Mouse (Mus musculus) CD4-positive, CD25-positive, alpha-beta regulatory T cell, adult 2 months (primary cell): ENCODE measurements around the gene Jmjd6.
"Not testable (repeated sequence)": the region's sequence is repeated elsewhere in the genome, so short reads cannot be mapped to it uniquely, and the experiment has no call there.

ENCODE experiments used
- DNase-seq: peaks from one replicate; pipeline ENCODE4 v3.0.0-alpha.2; 2012; ENCODE audit warnings: low read depth, low spot score

The Jmjd6 gene

DNA sequence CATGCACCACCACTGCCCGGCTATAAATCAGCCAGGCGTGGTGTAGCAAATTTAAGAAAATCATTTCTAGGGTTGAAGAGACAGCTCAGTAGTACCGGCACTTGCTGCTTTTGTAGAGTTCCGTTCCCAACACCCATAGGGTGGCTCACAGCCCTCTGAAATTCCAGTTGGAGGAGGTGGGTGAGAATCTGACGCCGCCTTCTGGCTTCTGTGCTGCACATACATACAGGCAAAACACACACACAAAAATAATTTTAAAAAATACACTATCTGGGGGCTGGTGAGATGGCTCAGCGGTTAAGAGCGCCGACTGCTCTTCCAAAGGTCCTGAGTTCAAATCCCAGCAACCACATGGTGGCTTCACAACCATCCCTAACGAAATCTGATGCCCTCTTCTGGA lies 19.4 kb downstream of the Jmjd6 start:
- DNase-seq: not testable (repeated sequence)

DNA sequence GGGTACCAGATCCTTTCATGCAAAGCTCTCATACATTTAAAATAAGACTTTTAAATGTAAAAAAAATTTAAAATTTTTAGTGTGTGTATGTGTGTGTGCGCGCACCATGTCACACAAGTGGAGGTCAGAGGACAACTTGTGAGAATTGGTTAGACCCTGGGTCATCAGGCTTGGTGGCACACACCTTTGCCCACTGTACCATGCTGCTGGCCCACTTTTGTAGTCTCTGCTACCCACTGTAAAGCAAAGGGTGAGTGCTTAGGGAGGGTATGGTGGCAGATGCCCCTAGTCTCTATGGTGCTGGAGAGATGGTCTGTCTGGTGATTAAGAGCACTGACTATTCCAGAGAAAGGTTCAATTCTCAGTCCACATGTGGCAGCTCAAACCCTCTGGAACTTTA lies 20.0 kb downstream of the Jmjd6 start:
- no peak for DNase-seq

DNA sequence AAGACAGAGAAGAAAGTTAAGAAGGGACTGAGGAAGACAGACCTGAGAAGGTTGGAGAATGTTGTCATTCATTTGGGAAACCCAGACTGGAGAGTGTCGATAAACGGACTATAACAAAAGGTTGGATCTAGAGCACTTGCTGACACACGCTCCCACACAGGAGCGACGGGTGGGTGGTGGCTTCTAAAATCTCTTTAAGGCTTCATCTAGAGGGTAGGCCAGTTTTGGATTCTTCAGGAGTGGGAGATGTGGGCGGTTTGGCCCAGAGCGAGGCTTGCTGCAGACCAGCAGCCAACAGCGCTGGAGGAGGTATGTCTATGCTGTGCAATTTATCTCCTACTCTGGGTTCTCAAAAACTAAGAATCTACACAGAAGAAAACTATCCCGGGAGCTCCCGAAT lies 20.6 kb downstream of the Jmjd6 start:
- DNase-seq: no peak

DNA sequence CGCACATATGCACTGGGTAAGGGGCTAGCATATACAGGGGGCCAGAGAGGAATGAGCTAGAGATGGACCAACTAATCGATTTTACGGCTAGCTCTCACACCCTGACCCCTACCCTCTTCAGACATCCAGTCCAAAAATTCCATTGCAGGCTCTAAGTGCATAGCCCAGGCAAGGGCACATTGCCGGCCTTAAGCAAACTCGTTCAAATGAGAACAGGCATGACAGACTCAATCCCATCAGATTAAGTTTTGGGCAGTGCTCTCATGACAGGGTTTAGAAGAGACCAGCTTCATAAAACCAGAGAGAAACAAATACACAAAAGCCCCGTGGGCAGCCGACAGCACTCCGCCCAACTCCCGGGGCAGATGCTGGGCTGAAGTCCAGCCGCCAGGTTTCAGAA lies 21.0 kb downstream of the Jmjd6 start:
- no peak for DNase-seq

DNA sequence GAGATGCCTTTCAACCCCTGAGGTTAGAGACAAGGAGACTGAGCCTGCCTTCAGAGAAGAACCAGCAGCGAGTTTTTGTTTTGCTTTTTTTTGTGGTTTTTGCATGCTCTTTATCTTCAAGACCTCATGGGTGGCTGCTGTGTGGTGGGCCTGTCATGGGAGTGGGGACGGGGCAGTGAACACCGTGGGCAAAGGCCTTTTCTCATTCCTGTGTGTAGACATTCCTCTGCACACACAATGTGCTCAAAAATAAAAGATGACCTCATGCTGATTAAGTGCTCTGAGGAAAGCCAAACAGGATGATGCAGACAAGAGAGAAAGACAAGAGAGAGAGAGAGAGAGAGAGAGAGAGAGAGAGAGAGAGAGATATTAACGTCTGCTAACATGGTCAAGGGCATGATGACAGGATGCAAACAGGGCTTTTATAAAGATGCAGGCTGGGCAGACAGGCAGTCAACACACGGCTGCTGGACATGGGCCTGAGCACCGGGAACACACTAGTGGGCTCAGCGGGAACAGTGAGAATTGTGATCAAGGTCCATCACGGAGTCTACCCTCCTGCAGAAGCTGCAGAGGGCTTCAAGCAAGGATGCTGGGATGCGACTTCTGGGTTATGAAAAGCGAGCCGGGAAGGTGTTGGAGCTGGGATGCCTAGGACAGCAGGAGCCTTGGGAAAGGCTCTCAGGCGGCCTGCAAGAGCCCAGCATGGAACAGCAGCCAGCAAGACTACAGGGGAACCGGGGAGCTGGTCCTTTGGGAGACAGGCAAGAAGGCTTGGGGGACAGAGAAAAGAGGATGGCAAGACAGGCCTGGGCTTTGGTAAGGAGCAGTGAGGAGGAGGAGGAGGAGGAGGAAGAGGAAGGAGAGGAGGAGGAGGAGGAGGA lies 21.9 kb downstream of the Jmjd6 start:
- no peak for DNase-seq

DNA sequence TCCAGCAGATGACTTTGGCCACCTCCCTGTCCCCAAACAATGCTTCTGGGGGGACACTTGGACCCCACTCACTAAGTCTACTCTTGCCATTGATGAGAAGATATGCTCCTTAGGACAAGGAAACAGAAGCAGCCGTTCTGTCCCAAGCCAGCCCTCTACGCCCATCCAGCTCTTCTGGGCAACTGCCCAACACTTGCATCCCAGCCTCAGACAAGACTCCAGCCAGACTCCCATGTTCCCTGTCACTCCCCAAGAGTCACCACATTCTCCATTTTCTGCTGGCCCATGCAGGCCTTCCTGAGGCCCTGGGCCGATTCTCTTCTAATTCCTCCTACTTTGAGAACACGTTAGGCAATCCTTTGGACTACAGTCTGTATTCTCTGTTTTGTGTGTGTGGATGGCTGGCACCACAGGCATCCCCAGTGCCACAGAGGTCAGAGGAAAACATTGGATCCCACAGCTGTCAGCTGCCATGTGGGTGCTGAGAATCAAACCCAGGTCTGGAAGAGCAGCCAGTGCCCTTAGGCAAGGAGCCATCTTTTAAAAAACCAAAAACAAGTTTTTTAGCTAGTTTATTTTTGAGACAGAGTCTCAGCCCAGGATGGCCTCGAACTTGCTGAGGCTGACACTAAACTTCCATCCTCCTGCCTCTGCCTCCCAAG lies 23.2 kb downstream of the Jmjd6 start:
- no peak for DNase-seq

DNA sequence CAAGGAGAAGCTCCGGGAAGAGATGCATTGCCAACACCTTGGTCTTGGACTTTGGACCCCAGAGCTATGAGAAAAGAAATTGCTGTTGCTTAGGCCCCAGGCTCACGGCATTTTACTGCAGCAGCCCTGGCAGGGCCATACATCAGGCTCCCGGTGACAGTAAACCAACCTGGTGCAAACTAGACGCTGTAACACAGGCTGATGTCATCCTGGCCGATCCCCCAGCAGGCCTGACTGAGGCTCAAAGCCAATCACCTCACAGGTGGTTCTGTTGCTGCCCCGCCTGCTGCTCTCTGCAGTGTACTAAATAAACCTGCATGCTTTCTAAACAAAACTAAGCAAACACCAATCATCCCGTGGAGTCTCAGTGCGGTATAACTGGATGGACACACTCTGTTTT lies 24.5 kb downstream of the Jmjd6 start:
- no peak for DNase-seq

DNA sequence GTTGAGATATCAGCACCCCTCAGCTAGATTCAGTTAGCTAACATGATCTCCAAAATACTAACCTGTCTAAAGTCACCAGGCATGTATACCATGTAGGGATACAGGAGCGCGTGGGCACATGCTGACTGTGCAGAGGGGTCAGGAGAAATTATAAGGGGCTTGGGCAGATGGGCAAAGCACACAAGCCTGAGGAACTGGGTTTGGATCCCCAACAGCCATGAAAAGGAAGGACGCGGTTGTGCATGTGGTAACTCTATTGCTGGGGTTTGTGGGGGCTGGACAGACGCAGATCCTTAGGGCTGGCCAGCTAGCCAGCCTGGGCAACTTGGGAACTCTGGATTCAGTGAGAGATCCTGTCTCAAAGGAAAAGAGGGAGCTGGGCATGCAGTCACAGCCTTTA lies 25.7 kb downstream of the Jmjd6 start:
- DNase-seq: no peak

DNA sequence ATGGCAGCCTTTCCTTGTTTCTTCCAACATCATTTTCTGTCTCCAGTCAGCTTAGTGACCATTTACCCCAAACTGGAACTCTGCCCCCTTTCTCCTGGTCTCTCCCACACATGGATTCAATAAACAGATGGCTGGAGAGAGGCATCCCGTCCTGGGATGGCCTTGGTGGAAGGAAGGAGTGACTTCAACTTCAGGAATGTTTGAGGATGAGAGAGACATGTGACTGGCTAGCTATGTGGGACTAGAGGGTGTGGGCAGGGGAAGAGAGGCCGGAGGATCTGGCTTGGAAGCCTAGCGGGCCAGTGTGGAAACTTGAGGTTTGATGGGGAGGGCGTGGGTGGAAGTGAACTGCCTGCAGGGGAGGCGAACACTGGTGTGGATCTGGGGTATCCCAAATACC lies 26.5 kb downstream of the Jmjd6 start:
- no peak for DNase-seq

DNA sequence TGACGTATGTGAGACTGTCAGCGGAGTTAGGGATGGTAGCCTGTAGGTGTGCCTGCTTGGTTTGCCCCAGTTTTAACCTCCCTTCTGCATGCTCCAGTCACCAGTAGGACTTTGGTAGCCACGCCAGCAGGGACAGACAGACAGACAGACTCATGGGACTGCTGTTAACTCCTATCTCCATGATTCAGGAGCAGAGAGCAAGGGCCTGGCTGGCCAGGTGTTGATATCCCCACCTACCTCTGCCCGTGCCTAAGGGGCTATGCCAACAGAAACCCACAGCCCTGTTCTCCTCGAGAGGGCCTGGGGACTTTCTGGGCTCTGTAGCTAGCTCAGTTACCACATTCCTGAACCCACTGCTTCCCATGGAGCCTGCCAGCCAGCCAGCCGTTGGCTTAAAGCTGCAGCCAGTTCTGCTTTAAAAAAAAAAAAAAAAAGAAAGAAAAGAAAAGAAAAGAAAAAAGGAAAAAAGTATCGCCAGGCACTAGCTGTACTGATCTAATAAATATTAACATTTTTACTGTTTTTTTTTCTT lies 28.3 kb downstream of the Jmjd6 start:
- DNase-seq: no peak

DNA sequence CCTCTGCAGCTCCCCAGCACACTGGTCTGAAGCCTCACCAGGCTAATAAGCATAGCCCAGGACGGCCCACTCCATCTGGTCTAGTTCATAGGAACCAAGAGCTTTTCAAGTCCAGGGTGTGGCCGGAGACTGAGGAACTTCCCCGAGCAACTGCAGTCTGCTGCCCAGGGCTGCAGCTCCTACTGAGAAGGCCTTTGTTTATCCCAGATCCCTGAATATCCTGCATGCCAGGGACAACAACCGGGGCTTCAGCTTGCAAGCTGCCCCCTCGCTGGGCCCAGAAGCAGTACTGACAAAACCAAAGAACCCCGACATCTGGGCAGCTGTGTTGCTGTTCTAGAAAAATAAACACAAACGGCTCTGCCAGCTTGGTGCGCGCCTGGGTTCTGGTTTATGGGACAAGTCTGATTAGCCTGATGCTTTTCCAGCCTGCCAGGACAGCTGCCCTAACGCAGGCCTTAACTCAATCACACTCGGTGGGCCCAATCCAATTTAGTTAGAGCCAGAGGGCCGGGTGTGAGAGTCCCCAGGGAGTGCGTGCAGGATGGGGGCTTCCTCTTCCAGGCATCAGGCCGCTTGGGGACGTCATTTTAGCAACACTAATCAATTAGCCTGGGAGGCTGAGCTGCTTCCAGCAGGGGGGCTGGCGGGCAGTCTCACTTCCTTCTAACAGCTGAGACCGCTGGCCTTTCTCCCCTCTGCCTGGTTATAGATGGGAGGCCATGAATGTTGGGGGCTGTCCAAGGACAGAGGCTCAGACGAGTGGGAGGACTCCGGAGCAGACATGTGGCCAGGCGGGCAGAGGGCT lies 29.0 kb downstream of the Jmjd6 start:
- no peak for DNase-seq

DNA sequence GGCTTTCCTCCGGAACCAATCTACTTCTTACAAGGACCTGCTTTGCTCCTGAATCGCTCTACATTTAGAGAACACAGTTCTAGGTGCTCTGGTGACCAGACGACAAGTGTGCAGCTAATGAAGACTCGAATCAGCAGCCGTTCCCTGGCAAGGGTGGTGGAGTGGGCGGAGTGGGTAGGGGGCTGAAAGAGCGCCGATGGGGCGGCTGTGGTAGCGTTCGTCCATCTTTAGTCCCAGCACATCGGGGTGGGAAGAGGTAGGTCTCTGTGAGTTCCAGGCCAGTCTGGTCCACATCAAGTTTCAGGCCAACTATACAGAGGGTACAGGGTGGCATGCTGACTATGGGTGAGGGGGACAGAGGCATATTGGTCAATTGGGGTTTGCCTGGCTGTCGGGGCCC lies 29.6 kb downstream of the Jmjd6 start:
- DNase-seq: no peak

DNA sequence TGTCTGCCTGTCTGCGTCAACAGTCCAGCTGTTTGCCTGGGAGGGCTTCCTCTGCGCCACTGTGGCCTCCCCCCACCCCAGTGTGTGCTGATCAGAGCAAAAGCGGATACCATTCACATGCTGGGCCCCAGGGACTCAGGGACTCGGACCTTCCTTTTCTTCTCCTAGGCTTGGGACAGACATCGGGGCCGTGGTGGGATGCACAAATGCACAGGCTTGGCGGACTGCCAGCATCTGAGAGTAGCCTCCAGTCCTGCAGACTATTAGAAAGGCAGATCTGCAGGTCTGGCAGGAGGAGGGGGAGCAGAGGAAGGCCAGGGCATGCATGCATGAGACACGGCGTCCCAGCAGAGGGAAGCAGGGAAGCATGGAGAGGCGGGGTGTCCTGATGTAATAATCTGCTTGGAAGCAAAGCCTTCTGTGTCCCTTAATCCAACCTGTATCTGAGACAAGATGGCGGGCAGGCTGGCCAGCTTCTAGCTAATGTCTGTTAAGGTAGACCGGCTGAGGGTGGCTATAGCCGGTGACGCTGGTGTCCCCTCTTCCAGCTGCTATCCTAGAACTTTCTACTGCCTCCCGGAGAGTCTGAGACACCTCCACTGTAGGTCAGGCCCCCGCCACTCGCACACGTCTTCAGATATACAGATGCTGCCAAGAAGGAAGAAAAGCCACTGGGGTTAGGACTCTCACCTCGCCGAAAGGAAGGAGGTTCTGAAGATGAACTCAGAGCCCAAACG lies 30.3 kb downstream of the Jmjd6 start:
- no peak for DNase-seq

DNA sequence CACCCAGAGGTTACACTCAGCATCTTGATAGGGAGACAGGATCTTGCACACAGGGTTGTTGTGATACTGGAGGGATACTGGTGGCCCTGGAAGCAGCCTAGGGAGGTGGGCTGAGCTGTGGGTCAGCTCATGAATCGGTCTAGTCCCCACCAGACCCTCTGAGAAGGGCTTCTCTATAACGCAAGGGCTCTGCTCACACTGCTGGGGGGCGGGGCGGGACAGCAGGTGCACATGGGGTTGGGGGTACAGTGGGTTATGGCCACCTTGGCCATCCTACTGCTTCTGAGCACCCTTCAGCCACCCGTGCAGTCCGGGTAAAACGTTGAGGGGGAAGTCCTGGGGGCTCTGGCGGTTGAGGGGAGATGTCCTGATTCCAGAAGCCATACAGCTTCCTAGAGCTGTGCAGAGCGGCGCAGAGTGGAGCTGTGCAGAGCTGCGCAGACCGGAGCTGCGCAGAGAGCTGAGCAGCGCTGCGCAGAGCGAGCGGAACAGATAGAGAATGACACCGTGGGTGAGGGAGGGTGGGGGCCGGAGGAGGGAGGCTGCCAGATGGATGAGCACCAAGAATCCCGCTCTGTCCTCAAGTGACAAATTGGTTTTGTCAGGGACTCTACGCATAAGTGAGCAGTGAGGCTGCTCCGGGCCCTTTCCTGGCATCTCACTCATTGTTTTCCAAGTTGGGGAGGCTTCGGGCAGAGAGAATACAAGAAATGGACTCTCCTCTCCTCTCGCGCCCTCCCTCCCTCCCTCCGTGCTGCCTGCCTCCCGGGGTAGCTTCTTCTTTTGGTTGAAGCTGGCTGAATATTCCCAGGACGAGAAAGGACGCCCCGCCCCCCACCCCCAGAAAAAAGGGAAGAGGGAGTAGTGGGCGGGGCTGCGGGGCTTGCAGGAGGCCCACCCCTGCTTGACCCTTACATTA lies 32.0 kb downstream of the Jmjd6 start:
- DNase-seq: peak; percentile 77

DNA sequence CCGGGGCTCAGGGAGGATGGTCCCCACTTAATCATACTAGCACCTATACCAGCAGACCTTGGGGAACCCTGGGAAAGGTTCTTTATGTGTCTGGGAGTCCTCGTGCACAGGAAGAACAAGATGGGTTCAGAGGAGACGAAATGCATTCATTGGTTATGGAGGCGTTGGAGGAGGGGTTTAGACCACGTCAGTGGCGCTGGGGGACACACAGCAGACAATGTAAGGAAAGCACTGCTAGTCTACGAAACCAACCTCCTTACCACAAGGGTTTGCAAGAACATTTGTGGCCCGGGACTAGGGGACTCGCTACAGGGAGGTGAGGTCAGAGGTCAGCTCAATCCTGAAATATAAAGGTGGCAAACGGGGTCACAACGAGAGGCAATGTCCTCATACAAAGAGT lies 32.7 kb downstream of the Jmjd6 start:
- no peak for DNase-seq

DNA sequence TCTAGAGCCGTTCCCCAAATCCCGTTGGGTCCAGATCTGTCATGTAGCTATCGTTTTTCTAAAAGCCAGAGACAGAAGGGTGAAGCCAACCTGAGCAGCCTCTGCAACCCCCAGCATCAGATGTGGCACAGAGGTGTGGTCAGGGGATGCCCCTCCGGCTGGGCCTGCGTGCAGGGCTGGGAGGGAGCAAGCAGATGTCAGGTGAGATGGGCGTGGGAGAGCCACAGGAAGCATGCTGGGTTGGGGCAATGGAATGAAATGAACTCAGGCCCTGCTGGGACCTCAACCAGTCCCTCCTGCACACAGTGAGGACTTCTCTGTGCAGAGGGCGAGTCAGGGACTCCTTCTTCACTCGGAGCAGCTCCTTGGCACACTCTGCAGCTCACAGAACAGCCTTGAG lies 33.7 kb downstream of the Jmjd6 start:
- peak; percentile 25 for DNase-seq

DNA sequence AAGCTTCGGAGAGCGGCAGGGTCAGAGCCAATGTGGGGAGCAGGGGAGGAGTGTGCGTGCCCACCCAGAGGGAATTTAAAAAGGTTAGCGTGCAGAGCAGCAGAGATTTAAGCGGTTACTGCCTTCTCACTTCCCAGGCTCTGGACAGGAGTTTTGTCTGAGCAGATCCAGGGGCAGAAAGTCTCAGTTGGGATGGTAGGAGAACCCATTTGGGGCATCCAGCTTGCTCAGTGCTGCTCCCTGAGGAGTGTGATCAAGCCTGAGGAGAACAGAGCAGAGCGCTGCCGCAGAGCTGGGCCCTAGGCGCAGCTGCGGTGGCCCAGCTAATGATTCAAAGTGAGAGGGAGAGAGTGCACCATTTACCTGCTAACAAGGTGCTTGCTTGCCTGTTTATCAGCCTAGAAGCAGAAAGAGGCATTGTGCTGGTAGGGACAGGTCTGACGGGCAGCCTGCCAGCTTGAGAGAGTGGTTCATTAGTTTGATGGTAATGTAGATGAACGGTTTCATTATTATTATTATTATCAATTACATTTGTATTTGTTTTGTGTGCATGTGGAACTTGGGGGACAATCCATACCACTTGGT lies 34.3 kb downstream of the Jmjd6 start:
- DNase-seq: no peak

DNA sequence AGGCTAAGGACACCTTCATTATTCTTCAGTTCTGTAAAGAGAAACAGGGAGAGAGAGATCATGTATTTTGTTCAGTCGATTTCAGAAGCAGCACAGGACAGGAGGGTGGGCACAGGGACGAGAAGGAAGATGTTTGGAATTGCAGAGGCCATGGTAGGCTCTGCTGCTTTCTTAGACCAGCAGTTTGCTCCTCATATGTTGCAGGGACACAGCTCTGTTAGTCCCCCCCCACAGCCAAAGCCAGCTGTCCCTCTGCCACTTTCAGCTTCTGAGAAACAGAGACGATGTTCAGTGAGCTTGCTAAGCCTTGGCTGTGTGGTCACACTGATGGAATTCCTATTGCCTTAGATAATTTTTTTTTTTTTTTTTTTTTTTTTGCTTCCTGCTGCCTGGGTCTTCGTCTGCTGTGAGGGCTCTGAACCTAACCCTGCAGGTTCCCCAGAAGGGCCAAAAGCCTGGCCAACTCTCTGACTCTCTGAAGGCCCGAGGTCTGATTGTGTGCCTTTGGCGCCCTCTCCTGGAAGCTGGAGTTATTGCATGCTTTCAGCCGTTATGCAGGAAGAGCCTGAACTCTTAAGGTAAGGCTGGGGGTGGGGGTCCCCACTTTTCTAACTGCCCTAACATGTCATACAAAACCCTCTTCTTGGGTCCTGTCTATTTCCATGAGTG lies 35.2 kb downstream of the Jmjd6 start:
- DNase-seq: peak; percentile 85

DNA sequence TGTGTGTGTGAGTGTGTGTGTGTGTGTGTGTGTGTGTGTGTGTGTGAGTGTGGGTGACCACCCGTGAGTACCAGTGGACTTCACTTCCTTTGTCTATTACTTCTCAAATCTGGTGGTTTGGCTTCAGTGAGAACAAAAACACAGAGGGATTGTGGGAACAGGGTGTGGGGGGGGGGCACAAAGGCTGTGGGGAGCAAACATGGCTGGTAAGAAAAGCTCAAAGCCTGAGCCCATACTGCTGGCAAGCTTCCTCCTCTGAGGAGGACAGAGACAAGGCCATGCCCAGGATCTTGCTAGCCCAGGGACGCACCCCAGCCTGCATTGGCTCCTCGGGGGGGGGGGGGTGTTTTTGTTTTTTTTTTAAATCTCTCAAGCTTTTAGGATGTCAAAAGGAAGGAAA lies 35.7 kb downstream of the Jmjd6 start:
- DNase-seq: no peak
